Mouse (Mus musculus) lung, postnatal 0 days (tissue): ENCODE measurements at regions not wholly inside any gene's neighbourhood (a gene's known extent, or its start where the extent isn't known, plus 50 kb on each side); places are given as distances from the start of the nearest gene placed in this dataset.

Experiments
- CTCF ChIP-seq: IDR thresholded peaks from 2 replicates; pipeline ENCODE4 v1.5.1; 2016; ENCODE audit warnings: antibody characterized with exemption, mild to moderate bottlenecking
- EP300 ChIP-seq: IDR thresholded peaks from 2 replicates; pipeline ENCODE4 v1.6.1; 2016; ENCODE audit warnings: antibody characterized with exemption, mild to moderate bottlenecking, control low read depth

GRCm38 (mm10) chr3:3831411-3832286 is 1919.0 kb upstream of the Gm8797 start:
- TF ChIP-seq CTCF (no peak), EP300 (no peak)
